Mouse (Mus musculus) heart, postnatal 0 days (tissue): Measurements from ENCODE around the gene Setd6.

Experiments used
- CTCF ChIP-seq: IDR thresholded peaks from 2 replicates; pipeline ENCODE4 v1.5.1; 2016; ENCODE audit warnings: antibody characterized with exemption, control low read depth, low read depth
- EP300 ChIP-seq: IDR thresholded peaks from 2 replicates; pipeline ENCODE4 v1.6.1; 2016; ENCODE audit warnings: antibody characterized with exemption, low read depth

DNA sequence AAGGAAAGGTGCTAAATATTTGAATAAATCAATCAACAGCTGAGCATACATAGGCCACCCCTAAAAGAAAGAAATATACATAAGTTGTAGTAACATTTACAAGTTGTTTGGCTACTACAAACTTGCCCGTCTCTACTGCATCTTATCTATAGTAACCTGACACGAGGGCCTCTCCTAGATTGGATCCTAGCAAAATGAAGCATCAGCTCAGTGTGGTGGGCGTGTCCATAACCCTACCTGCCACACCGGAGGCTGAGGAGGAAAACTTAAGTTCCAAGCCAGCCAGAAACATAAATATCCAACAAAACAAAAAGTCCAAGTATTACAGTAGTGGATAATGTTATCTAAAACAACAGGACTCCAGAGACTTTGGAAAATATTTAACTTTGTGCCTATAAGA lies 11.9 kb downstream of the Setd6 start:
- TF ChIP-seq CTCF, result no peak
- TF ChIP-seq EP300, result no peak
